Mouse (Mus musculus): ENCODE results near the gene Tspan33. TPM values are rescaled to one million over a fixed set of nuclear protein-coding genes. Genes with fewer than 3 reads are reported as not detected.

Tspan33 gene
- polyA plus RNA-seq, 1 experiment from 2014 or later: 1.0 TPM

DNA sequence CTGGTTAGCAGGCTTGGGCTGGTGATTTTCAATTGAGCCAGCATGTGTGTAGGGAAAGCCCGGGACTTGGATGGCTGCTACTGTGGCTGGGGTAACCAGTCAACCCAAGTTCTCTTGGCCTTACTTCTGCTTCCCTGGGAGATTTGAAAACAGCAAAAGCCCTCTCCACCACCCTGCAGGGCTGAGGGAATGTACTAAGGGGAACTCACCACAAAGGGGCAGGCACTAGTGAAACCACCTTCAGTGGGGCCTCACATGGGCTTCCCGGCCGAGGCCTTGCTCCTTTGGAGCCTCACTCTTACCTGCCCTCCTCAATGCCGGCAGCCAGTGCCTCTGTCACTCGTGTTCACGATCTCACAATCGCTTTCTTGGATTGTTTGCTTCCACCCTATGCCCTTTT lies 2.0 kb downstream of the Tspan33 start:
- no peak overlapping the region for H3K4me3 ChIP-seq (ENCODE audit: low read depth, low read length)
- no peaks in the 10 kb centered on the region for H3K4me1 ChIP-seq (replicated peaks; ENCODE audit: control insufficient read depth, insufficient read depth, low read length)
- H3K4me2 ChIP-seq (replicated peaks; ENCODE audit: low read depth): no peak overlapping the region
- H3K36me3 ChIP-seq (ENCODE audit: control insufficient read depth, insufficient read depth): no peaks in the 10 kb centered on the region
- H3K9me3 ChIP-seq (ENCODE audit: control insufficient read depth): no peaks in the 10 kb centered on the region
- peaks cover 5% of the 10 kb centered on the region; the same call in 1 of the 2 replicates for H3K27me3 ChIP-seq (replicated peaks; ENCODE audit: control insufficient read depth, insufficient read depth, low read length)
- 69% methylated on average over 7 of the region's 7 CpGs for WGBS
- TF ChIP-seq CTCF (IDR thresholded peaks at IDR 0.05; ENCODE audit: low read depth): no peak
- H3K27ac ChIP-seq (ENCODE audit: low read depth, low read length): no peak overlapping the region
- ATAC-seq: no peak
- H3K9ac ChIP-seq (ENCODE audit: low read depth, low read length): no peak overlapping the region

DNA sequence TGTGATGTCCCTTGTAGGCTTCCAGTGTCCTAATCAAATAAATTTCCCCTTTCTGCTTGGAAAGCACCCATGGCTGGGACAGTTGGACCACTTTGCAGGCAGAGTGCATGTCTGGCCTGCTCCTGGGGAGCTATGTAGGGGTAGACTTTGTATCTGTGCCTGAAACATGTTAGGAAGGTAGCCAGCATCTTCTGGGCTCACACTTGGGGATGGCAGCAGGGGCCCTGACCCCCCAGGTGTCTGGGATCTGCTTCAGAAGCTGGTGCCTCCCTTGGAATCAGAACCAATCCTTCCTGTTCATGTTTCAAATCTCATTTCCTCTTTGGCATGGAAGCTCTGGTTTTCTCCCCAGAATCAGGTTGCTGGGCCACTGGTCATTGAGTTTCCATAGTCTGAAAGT lies 3.1 kb downstream of the Tspan33 start:
- no peak overlapping the region for H3K27ac ChIP-seq (ENCODE audit: low read depth, low read length)
- peaks cover 3% of the 10 kb centered on the region; the same call in 1 of the 2 replicates for H3K27me3 ChIP-seq (replicated peaks; ENCODE audit: control insufficient read depth, insufficient read depth, low read length)
- H3K4me1 ChIP-seq (replicated peaks; ENCODE audit: control insufficient read depth, insufficient read depth, low read length): no peaks in the 10 kb centered on the region
- H3K36me3 ChIP-seq (ENCODE audit: control insufficient read depth, insufficient read depth): no peaks in the 10 kb centered on the region
- no peaks in the 10 kb centered on the region for H3K9me3 ChIP-seq (ENCODE audit: control insufficient read depth)
- no peak overlapping the region for H3K4me2 ChIP-seq (replicated peaks; ENCODE audit: low read depth)
- TF ChIP-seq CTCF (IDR thresholded peaks at IDR 0.05; ENCODE audit: low read depth): no peak
- no peak overlapping the region for H3K4me3 ChIP-seq (ENCODE audit: low read depth, low read length)
- ATAC-seq: no peak
- no peak overlapping the region for H3K9ac ChIP-seq (ENCODE audit: low read depth, low read length)

DNA sequence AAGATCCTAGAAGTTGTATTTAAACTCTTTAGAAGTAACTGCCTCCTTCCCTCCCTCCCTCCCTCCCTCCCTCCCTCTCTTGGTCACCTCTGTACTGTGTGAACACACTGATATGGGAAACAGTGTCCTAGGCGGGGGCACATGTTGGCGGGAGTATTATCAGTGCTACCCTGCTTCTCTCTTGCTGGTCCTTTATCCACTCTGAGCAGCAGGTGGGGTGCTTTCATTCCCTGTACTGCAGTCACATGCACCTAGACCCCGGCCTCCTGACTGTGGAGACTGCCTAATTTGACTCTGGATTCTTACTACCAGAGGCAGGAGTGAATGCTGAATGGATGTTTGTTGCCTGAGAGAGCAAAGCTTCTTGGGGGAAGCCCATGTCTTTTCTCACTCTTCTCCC lies 3.5 kb downstream of the Tspan33 start:
- no peaks in the 10 kb centered on the region for H3K36me3 ChIP-seq (ENCODE audit: control insufficient read depth, insufficient read depth)
- ATAC-seq: no peak
- TF ChIP-seq CTCF (IDR thresholded peaks at IDR 0.05; ENCODE audit: low read depth): no peak
- 0 out of 2 replicates have a peak, but pooled peaks cover 2% of the 10 kb centered on the region for H3K27me3 ChIP-seq (replicated peaks; ENCODE audit: control insufficient read depth, insufficient read depth, low read length)
- H3K4me1 ChIP-seq (replicated peaks; ENCODE audit: control insufficient read depth, insufficient read depth, low read length): no peaks in the 10 kb centered on the region
- no peak overlapping the region for H3K4me2 ChIP-seq (replicated peaks; ENCODE audit: low read depth)
- 39% methylated on average over 3 of the region's 3 CpGs for WGBS
- H3K27ac ChIP-seq (ENCODE audit: low read depth, low read length): no peak overlapping the region
- H3K9me3 ChIP-seq (ENCODE audit: control insufficient read depth): no peaks in the 10 kb centered on the region
- H3K4me3 ChIP-seq (ENCODE audit: low read depth, low read length): no peak overlapping the region
- no peak overlapping the region for H3K9ac ChIP-seq (ENCODE audit: low read depth, low read length)

GRCm38 (mm10) chr6:29699085-29699745 lies 5.2 kb downstream of the Tspan33 start:
- no peak overlapping the region for H3K27ac ChIP-seq (ENCODE audit: low read depth, low read length)
- ATAC-seq: no peak
- H3K4me2 ChIP-seq (replicated peaks; ENCODE audit: low read depth): no peak overlapping the region
- no peak overlapping the region for H3K9ac ChIP-seq (ENCODE audit: low read depth, low read length)
- WGBS: 91% methylated on average over 7 of the region's 7 CpGs
- no peaks in the 10 kb centered on the region for H3K4me1 ChIP-seq (replicated peaks; ENCODE audit: control insufficient read depth, insufficient read depth, low read length)
- H3K4me3 ChIP-seq (ENCODE audit: low read depth, low read length): no peak overlapping the region
- no peaks in the 10 kb centered on the region for H3K9me3 ChIP-seq (ENCODE audit: control insufficient read depth)
- H3K36me3 ChIP-seq (ENCODE audit: control insufficient read depth, insufficient read depth): no peaks in the 10 kb centered on the region
- no peaks in the 10 kb centered on the region for H3K27me3 ChIP-seq (replicated peaks; ENCODE audit: control insufficient read depth, insufficient read depth, low read length)
- no peak for TF ChIP-seq CTCF (IDR thresholded peaks at IDR 0.05; ENCODE audit: low read depth)

GRCm38 (mm10) chr6:29701051-29701450 lies 7.0 kb downstream of the Tspan33 start:
- H3K9ac ChIP-seq (ENCODE audit: low read depth, low read length): no peak overlapping the region
- no peaks in the 10 kb centered on the region for H3K9me3 ChIP-seq (ENCODE audit: control insufficient read depth)
- no peak overlapping the region for H3K4me2 ChIP-seq (replicated peaks; ENCODE audit: low read depth)
- ATAC-seq: no peak
- no peaks in the 10 kb centered on the region for H3K36me3 ChIP-seq (ENCODE audit: control insufficient read depth, insufficient read depth)
- WGBS: 53% methylated on average over 6 of the region's 6 CpGs
- H3K27me3 ChIP-seq (replicated peaks; ENCODE audit: control insufficient read depth, insufficient read depth, low read length): no peaks in the 10 kb centered on the region
- no peaks in the 10 kb centered on the region for H3K4me1 ChIP-seq (replicated peaks; ENCODE audit: control insufficient read depth, insufficient read depth, low read length)
- TF ChIP-seq CTCF (IDR thresholded peaks at IDR 0.05; ENCODE audit: low read depth): no peak
- H3K4me3 ChIP-seq (ENCODE audit: low read depth, low read length): no peak overlapping the region
- H3K27ac ChIP-seq (ENCODE audit: low read depth, low read length): no peak overlapping the region

- no peaks in the 10 kb centered on the region for H3K9me3 ChIP-seq (ENCODE audit: control insufficient read depth)
- H3K27me3 ChIP-seq (replicated peaks; ENCODE audit: control insufficient read depth, insufficient read depth, low read length): no peaks in the 10 kb centered on the region
- no peak overlapping the region for H3K4me2 ChIP-seq (replicated peaks; ENCODE audit: low read depth)
- H3K4me1 ChIP-seq (replicated peaks; ENCODE audit: control insufficient read depth, insufficient read depth, low read length): no peaks in the 10 kb centered on the region
- no peak overlapping the region for H3K9ac ChIP-seq (ENCODE audit: low read depth, low read length)
- ATAC-seq: no peak
- no peak overlapping the region for H3K27ac ChIP-seq (ENCODE audit: low read depth, low read length)
- no peak overlapping the region for H3K4me3 ChIP-seq (ENCODE audit: low read depth, low read length)
- no peaks in the 10 kb centered on the region for H3K36me3 ChIP-seq (ENCODE audit: control insufficient read depth, insufficient read depth)
- WGBS: 86% methylated on average over 3 of the region's 3 CpGs
- TF ChIP-seq CTCF (IDR thresholded peaks at IDR 0.05; ENCODE audit: low read depth): no peak
Measured at GRCm38 (mm10) chr6:29702126-29702525, 8.1 kb downstream of the Tspan33 start.
